Mouse (Mus musculus) ovary, postnatal 10 days (tissue): ENCODE results near the gene Zwilch.

Source experiments
- DNase-seq: peaks from one replicate; pipeline ENCODE4 v3.0.0; 2022; ENCODE audit warnings: low spot score

Zwilch gene

DNA sequence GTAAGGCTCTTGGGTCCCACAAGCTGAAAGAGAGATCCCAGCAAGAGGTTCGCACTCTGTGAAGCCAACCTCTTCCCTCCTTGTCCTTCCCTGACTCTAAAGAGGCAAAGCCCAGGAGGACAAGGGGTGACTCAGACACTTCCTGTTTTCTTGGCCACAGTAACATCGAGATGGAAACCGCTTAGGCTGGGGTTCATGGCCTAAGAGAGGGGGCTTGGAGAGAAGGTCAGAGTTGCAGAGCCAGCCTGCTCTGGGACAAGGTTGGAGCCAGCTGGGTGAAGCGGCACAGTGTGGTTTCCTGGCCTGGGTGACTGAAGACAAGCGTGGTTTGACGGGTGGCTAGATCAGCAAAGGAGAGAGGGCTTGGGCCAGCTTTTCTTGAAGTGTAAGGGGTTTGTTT lies 67.6 kb downstream of the Zwilch start:
- DNase-seq = no peak

DNA sequence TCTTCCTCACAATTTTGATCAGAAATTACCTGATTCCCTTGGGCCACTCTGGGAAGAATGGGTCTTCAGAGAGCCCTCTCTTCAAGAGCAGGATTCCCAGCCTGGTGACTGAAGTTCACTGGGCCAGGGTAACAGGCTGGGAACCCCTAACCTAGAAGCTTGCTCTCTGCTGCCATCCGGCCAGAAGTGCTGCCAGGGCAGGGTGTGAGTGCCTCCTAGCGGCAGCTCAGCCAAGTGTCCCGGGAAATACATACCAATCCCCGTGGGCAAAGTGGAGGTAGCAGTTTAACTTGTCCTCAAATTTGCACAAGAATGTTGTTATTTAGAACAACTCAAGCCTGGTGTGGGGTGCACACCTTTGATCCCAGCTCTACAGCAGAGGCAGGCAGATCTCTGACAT lies 72.5 kb downstream of the Zwilch start:
- peak; percentile 52 for DNase-seq

DNA sequence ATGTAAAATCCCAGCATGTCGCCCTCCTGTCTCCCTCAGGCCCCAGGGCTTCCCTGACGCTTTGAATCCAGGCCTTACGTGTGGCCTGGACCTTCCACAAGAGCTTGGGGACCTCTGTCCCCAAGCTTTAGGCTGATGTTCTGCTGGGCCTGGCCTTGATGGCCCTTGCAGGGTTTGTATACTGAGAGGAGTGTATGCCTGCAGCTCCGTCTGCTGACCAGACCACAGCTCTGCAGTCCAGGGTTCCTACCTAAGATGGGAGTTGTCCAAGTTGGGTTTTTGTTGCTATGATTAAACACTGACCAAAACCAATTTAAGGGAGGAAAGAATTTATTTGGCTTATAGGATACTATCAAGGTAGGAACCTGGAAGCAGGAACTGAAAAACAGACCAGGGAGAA lies 74.6 kb downstream of the Zwilch start:
- no peak for DNase-seq

DNA sequence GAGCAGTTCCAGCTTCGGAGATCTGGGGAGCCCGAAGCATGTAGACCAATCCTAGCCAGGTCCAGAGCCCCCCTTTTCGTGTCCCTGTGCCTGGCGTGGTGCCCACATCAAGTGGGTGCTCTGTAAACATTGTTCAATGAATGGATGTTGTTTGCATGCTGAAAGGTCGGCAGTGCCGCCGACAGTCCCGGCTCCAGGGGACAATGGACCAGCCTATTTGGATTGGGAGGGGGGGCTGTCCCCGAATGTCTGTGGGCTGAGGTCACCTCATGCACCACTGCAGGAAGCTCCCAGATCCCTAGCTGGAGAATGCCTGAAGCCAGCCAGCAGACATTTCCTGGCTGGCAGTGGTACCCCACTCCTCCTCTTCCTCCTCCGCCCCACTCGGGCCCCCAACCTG lies 78.8 kb downstream of the Zwilch start:
- no peak for DNase-seq

DNA sequence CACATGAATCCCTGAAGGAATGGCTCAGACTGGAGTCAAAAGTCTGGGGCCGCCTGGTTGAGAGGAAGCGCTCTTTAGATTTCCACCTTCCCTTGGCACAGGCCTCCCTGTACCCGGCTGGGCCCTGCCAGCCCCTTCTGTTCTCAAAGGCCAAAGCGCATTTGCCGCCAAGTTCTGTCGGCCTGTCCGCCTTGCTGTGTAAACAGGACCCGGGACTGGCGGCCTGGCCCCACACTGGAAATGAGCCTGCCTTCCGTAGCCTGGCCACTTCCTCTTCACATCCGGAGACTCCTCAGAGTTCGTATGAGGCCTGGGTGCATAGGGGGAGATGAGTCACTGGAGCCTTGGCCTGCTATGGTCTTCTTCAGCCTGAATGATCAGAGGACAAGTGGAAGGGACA lies 83.9 kb downstream of the Zwilch start:
- DNase-seq = no peak

DNA sequence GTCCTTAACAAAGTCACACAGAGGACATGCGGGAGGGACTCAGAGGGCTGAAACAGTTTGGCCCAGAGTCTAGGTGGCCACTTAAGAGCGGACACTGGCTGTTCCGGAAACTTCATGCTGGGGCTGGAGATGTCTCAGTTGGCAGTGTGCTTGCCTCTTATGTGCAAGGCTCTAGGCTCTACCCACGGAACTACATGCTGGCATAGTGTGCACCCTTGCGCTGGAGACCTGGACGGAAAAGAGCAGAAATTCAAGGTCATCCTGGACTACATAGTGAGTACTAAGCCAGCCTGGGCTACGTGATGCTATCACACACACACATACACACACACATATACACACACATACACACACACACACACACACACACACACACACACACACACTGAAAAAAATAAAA lies 84.6 kb downstream of the Zwilch start:
- no peak for DNase-seq

DNA sequence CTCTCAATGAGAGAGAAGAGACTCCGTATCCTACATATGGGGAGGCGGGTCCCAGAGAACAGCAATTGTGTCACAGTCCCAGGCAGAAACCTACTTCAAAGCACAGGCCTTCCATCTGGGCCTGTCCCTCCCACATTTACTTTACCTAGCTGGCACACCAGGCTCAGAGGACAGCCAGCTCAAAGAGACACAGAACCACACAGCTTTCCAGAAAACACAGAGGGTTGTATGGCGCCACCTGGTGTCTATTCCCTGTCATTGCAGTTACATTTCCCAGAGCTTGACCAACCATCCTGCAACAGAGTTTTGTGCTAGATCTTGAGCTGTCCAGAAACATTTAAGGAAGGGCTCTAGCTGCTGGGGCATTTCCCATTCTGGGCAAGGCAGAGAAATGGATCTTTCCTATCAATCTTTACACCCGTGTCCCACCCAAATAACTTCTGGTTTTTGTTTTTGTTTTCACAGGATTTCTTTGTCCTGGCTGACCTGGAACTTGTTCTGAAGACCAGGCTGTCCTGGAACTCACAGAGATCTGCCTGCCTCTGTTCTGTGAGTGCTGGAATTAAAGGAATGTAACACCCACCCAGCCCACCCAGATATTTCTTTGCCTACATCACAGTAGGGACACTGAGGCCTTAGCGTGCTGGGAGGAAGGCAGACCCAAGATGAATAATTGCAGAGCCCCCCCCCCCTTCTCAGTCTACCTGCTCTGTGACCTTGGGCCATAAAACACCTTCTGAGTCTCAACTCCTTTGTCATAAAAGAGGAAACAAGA lies 85.3 kb downstream of the Zwilch start:
- DNase-seq = peak; percentile 55
